Mouse (Mus musculus) heart, embryonic 14.5 days (tissue): ENCODE measurements around the gene Asna1. TPM values are rescaled to one million over a fixed set of nuclear protein-coding genes. Genes with fewer than 3 reads are reported as not detected.
A peak's percentile ranks its signal among the peaks of the same experiment; 100 is the strongest.

ENCODE experiments used
- ATAC-seq: fragments of 200-750 bp; cut with Nextera tagmentation; 2 replicates; pipeline ENCODE4 v1.8.0; 2017; ENCODE audit warnings: low read depth, moderate TSS enrichment; ENCODE audit not compliant: insufficient number of reproducible peaks, insufficient read depth, low FRiP score
- H3K27ac ChIP-seq, 2 experiments: fragments of 200-500 bp in 1 of 2; fragments of 300-500 bp in 1 of 2; sonication (generic) in 1 of 2; replicated peaks in 1 of 2; 2 replicates each; pipeline ENCODE4 v1.5.1; 2012 to 2014; ENCODE audit warnings: low read depth in 2 of 2, low read length in 2 of 2, control low read depth in 1 of 2, mild to moderate bottlenecking in 1 of 2, mixed read lengths in 1 of 2; ENCODE audit not compliant: control insufficient read depth in 1 of 2, insufficient read depth in 1 of 2
- H3K27me3 ChIP-seq: fragments of 300-500 bp; sonication (generic); 2 replicates; pipeline ENCODE4 v1.6.1; 2014; ENCODE audit warnings: mild to moderate bottlenecking, low read length, control low read depth; ENCODE audit not compliant: control insufficient read depth, insufficient read depth
- H3K36me3 ChIP-seq: fragments of 300-500 bp; sonication (generic); 2 replicates; pipeline ENCODE4 v1.6.1; 2014; ENCODE audit warnings: mild to moderate bottlenecking, control low read depth, low read length, mixed read lengths; ENCODE audit not compliant: control insufficient read depth, insufficient read depth
- H3K4me1 ChIP-seq, 2 experiments: fragments of 200-500 bp in 1 of 2; fragments of 300-500 bp in 1 of 2; sonication (generic) in 1 of 2; 2 replicates each; pipeline ENCODE4 v1.6.1; 2012 to 2014; ENCODE audit warnings: low read length in 2 of 2, control low read depth in 1 of 2, mixed read lengths in 1 of 2; ENCODE audit not compliant: control insufficient read depth in 2 of 2, insufficient read depth in 2 of 2
- H3K4me2 ChIP-seq: fragments of 300-500 bp; sonication (generic); 2 replicates; pipeline ENCODE4 v1.6.1; 2014; ENCODE audit warnings: mild to moderate bottlenecking, low read length
- H3K4me3 ChIP-seq, 2 experiments: fragments of 200-500 bp in 1 of 2; fragments of 300-500 bp in 1 of 2; sonication (generic) in 1 of 2; 2 replicates each; pipeline ENCODE4 v1.5.1; 2012 to 2014; ENCODE audit warnings: low read length in 2 of 2, mild to moderate bottlenecking in 2 of 2, control low read depth in 1 of 2, low read depth in 1 of 2, moderate library complexity in 1 of 2; ENCODE audit not compliant: control insufficient read depth in 1 of 2, insufficient read depth in 1 of 2
- H3K9ac ChIP-seq: fragments of 300-500 bp; sonication (generic); 2 replicates; pipeline ENCODE4 v1.6.1; 2014; ENCODE audit warnings: mild to moderate bottlenecking, low read length
- H3K9me3 ChIP-seq: fragments of 300-500 bp; sonication (generic); 2 replicates; pipeline ENCODE4 v1.6.1; 2016; ENCODE audit warnings: low read length, control low read depth; ENCODE audit not compliant: control insufficient read depth
- WGBS: fragments of 180-500 bp; shearing (Covaris S2); extraction: QIAGEN DNeasy Blood & Tissue Kit; methylation state at CpG from one replicate; pipeline ENCODE4 v1.1.7; 2014; 5-methylcytosine and 5-hydroxymethylcytosine counted together
- polyA plus RNA-seq: library from polyadenylated mRNA; unstranded; fragments of >200 nt; fragmentation: Nextera tagmentation; extraction: Ambion mirVana; gene quantifications from 2 replicates; pipeline ENCODE4 v1.2.1, GENCODE M21; 2014

The Asna1 gene
- polyA plus RNA-seq, 1 experiment from 2014 or later: 109 TPM

- WGBS: 3% methylated on average over 25 of the region's 25 CpGs
- Histone ChIP-seq H3K4me3 (peak overlapping the region; percentile 62 to 66), H3K4me2 (peak overlapping the region; percentile 96), H3K9ac (peak overlapping the region; percentile 83), H3K4me1 (peaks cover 30 to 55% of the 10 kb centered on the region in 2 experiments), H3K36me3 (peaks cover 33% of the 10 kb centered on the region), H3K27ac (peak overlapping the region; percentile 64 to 89), H3K9me3 (no peaks in the 10 kb centered on the region), H3K27me3 (no peaks in the 10 kb centered on the region)
- ATAC-seq: no peak
These were observed 48.2 kb downstream of the Asna1 start for GRCm38 (mm10) chr8:84976763-84977434.

- peak overlapping the region; percentile 96 for H3K4me2 ChIP-seq
- H3K9ac ChIP-seq: peak overlapping the region; percentile 83
- no peaks in the 10 kb centered on the region for H3K27me3 ChIP-seq
- peaks cover 40% of the 10 kb centered on the region for H3K36me3 ChIP-seq
- H3K9me3 ChIP-seq: no peaks in the 10 kb centered on the region
- H3K27ac ChIP-seq: peak overlapping the region; percentile 63 to 89
- H3K4me3 ChIP-seq: peak overlapping the region; percentile 62 to 66
- peaks cover 26 to 48% of the 10 kb centered on the region in 2 experiments for H3K4me1 ChIP-seq
- under 1% methylated on average over 56 of the region's 61 CpGs for WGBS
- ATAC-seq: peak; percentile 81
These were observed 48.9 kb downstream of the Asna1 start for GRCm38 (mm10) chr8:84976031-84976762.

DNA sequence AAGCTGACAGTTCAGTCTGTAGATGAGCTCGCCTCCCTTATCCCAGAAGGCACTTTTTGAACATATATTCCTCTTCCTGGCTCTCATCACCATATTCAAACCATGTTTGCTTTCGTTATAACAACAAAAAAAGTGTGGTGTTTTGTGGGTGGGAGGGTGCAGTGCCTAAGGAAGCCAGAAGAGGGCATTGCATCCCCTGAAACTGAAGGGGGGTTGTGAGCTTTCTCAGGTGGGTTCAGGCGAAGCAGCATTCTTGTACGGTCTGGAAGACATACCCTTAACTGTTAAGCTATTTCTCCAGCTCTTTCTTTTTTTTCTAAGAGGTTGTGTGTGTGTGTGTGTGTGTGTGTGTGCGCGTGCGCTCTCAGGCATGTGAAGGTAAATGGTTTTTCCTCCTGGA is 49.6 kb downstream of the Asna1 start:
- H3K4me3 ChIP-seq: peak overlapping the region in 1 of 2 experiments; percentile 62; a peak in 1 of 4 replicates
- peak overlapping the region; percentile 96 for H3K4me2 ChIP-seq
- peaks cover 47% of the 10 kb centered on the region for H3K36me3 ChIP-seq
- no peak for ATAC-seq
- peak overlapping the region; percentile 83; the same call in 1 of the 2 replicates for H3K9ac ChIP-seq
- peak overlapping the region; percentile 6 to 89; a peak in 3 of 4 replicates for H3K27ac ChIP-seq
- no peaks in the 10 kb centered on the region for H3K27me3 ChIP-seq
- H3K9me3 ChIP-seq: no peaks in the 10 kb centered on the region
- WGBS: 43% methylated on average over 7 of the region's 7 CpGs
- H3K4me1 ChIP-seq: peaks cover 27 to 48% of the 10 kb centered on the region in 2 experiments

DNA sequence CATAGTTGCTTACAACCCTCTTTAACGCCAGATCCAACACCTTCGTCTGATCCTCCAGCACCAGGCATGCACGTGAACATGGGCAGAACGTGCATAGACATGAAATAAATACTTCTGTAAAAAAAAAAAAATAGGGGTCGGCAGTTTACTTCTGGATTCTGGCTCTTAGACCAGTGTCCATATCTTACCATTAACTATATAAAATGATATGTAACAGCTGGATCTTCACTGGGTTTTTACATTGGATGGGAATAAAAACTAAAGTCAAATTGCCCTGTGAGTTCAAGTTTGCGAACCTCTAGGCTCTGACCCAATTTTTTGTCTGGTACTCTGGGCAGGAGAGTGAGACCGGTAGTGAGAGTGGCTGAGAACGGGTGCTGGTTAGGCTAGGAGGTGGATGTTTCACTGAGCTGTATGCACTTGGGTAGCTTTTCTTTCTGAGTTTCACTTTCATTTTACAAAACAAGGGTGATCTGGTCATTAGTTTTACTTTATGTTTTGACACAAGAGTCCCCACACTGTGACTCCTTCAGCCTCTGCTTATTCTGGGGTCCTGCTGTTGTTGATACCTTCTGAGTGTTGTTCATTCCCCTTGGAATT is 50.4 kb downstream of the Asna1 start:
- H3K27ac ChIP-seq: no peak overlapping the region
- WGBS: 79% methylated on average over 8 of the region's 8 CpGs
- ATAC-seq: no peak
- H3K9ac ChIP-seq: no peak overlapping the region; the same call in 1 of the 2 replicates
- H3K27me3 ChIP-seq: no peaks in the 10 kb centered on the region
- H3K36me3 ChIP-seq: peaks cover 47% of the 10 kb centered on the region
- no peak overlapping the region for H3K4me3 ChIP-seq
- H3K4me1 ChIP-seq: peaks cover 25 to 44% of the 10 kb centered on the region in 2 experiments
- H3K9me3 ChIP-seq: no peaks in the 10 kb centered on the region
- H3K4me2 ChIP-seq: no peak overlapping the region

DNA sequence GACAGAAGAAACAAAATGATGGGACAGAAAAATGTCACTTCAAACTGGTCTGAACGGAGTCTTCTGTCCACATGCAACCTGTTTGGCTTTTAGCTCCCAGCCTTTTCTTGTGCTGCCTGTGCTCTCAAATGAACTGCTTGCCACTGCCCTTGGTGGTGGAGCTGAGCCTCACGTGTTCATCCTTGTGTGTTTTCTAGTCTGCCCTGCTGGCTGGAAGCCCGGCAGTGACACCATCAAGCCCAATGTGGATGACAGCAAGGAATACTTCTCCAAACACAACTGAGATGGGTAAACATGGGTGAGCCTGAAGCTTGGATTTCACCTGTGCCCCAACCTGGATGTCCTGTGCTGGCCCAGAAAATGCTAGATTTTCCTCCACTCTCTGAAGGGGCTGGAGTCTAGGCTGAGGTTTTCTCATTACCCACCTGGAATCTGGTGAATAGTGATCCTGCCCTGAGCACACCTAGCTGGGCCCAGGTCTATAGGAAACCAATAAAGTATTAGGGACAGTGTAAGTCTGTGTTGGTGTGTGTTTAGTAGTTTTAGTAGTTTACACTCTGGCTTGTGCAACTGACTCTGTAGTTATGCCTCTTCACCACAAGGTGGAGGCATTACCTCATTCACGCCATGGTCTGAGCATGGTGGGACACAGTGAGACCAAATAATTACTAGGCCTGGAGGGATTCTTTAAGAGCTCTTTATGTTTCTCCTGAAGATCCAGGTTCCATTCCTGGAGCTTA is 51.1 kb downstream of the Asna1 start:
- peaks cover 22 to 39% of the 10 kb centered on the region in 2 experiments for H3K4me1 ChIP-seq

DNA sequence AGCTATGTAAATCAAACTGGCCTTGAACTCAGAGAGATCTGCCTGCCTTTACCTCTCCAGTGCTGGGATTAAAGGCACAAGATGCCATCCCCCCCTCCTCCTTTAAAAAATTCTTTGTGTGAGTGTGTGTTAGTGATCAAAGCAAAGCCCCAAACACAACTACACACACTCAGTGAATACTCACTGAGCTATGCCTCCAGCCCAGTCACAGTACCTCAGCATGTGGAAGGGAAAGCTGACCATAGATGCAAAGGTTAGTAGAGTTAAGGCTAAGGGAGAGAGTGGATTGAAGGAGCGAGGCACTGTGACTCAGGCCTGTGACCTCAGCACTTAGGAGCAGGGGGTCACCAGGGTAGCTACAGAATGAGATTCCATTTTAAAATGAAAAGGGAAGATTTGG is 52.0 kb downstream of the Asna1 start:
- Histone ChIP-seq H3K4me3 (no peak overlapping the region), H3K9ac (no peak overlapping the region), H3K27me3 (no peaks in the 10 kb centered on the region), H3K36me3 (peaks cover 47% of the 10 kb centered on the region), H3K4me1 (peaks cover 19 to 44% of the 10 kb centered on the region in 2 experiments), H3K27ac (no peak overlapping the region), H3K4me2 (no peak overlapping the region), H3K9me3 (no peaks in the 10 kb centered on the region)
- no peak for ATAC-seq
- WGBS: 95% methylated on average over 1 of the region's 1 CpGs

More for the DNA sequence above, 51.1 kb downstream of the Asna1 start:
- no peaks in the 10 kb centered on the region for H3K9me3 ChIP-seq
- no peak overlapping the region for H3K9ac ChIP-seq
- H3K4me2 ChIP-seq: no peak overlapping the region
- ATAC-seq: no peak
- no peak overlapping the region for H3K4me3 ChIP-seq
- peaks cover 47% of the 10 kb centered on the region for H3K36me3 ChIP-seq
- H3K27ac ChIP-seq: no peak overlapping the region
- H3K27me3 ChIP-seq: no peaks in the 10 kb centered on the region
- 65% methylated on average over 4 of the region's 4 CpGs for WGBS

DNA sequence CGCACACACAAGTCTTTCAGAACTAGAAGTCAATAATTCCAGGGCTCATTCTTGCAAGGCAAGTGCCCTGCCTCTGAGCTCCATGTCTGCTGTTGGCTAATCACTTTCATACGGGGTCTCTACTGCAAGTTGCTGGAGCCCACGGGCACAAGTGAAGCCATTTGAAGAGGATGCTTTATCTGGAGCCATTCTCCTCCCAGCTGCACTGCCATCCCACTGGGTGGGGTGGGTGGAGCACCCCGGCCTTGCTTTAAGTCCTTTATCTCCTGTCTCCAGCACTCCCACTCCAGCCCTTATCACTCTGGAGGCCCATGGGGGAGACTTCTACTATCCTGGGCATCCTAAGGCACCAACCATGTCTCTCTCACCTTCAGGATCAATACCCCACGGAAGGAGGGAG is 54.2 kb downstream of the Asna1 start:
- H3K36me3 ChIP-seq: peaks cover 47% of the 10 kb centered on the region
- peak overlapping the region; percentile 57 to 70 for H3K4me3 ChIP-seq
- H3K9me3 ChIP-seq: no peaks in the 10 kb centered on the region
- peaks cover 13 to 38% of the 10 kb centered on the region in 2 experiments for H3K4me1 ChIP-seq
- H3K9ac ChIP-seq: peak overlapping the region; percentile 83
- WGBS: 33% methylated on average over 5 of the region's 5 CpGs
- no peak for ATAC-seq
- H3K4me2 ChIP-seq: peak overlapping the region; percentile 82
- no peaks in the 10 kb centered on the region for H3K27me3 ChIP-seq
- no peak overlapping the region for H3K27ac ChIP-seq
